In genomic region chr2:3788424-3788786, GRCm38 (mm10) we compare ENCODE assay signal across 22 mouse cellular contexts.
"Had no signal": no experiment of that assay in that cellular context is flagged by ENCODE, and none has a peak within 500 bp of the region (broad histone marks: within the 10 kb centered on the region; RNA-seq: fewer than 3 reads in every experiment).

No protein-coding gene starts in this region.

- H3K4me1 ChIP-seq: kidney, embryonic 15.5 days; limb, embryonic 12.5 days; liver, embryonic 15.5 days had no signal

- H3K9me3 ChIP-seq: kidney, embryonic 15.5 days; limb, embryonic 12.5 days; limb, embryonic 15.5 days; liver, embryonic 12.5 days; liver, embryonic 15.5 days; megakaryocyte, embryonic 14.5 days had no signal

- ATAC-seq: liver, embryonic 12.5 days had no signal

- H3K9ac ChIP-seq: kidney, embryonic 15.5 days; limb, embryonic 12.5 days; limb, embryonic 15.5 days; liver, embryonic 12.5 days; liver, embryonic 15.5 days had no signal

- H3K36me3 ChIP-seq: kidney, embryonic 15.5 days; limb, embryonic 12.5 days; limb, embryonic 15.5 days; liver, embryonic 12.5 days; liver, embryonic 15.5 days had no signal

- DNase-seq: kidney, adult 11 months; kidney, adult 8-10 months; kidney, postnatal 10 days; kidney, postnatal 36 days; left cerebral cortex, postnatal 4 days; lung, adult 2 months; midbrain, embryonic 14.5 days; right cerebral cortex, adult 18-20 months; right cerebral cortex, postnatal 14 days; right cerebral cortex, postnatal 4 days; thymus, adult 2 months; thymus, postnatal 14 days; thymus, postnatal 4 days had no signal

- H3K4me3 ChIP-seq: kidney, embryonic 15.5 days; limb, embryonic 12.5 days; limb, embryonic 15.5 days; liver, embryonic 12.5 days; liver, embryonic 15.5 days; megakaryocyte, embryonic 14.5 days had no signal

- H3K4me2 ChIP-seq: kidney, embryonic 15.5 days; limb, embryonic 12.5 days; limb, embryonic 15.5 days; liver, embryonic 12.5 days; liver, embryonic 15.5 days; midbrain, embryonic 11.5 days had no signal

- H3K27ac ChIP-seq: kidney, embryonic 15.5 days; limb, embryonic 12.5 days; liver, embryonic 12.5 days; liver, embryonic 15.5 days; macrophage; stomach, postnatal 0 days had no signal

- H3K27me3 ChIP-seq: kidney, embryonic 15.5 days; limb, embryonic 12.5 days; limb, embryonic 15.5 days; liver, embryonic 12.5 days; liver, embryonic 15.5 days had no signal
